Mouse (Mus musculus) forebrain, embryonic 12.5 days (tissue): ENCODE measurements around the gene Gcnt7. TPM values are rescaled to one million over a fixed set of nuclear protein-coding genes. Genes with fewer than 3 reads are reported as not detected.

ENCODE experiments used
- ATAC-seq: fragments of 200-750 bp; cut with Nextera tagmentation; 2 replicates; pipeline ENCODE4 v1.8.0; 2017; ENCODE audit warnings: moderate TSS enrichment; ENCODE audit not compliant: low FRiP score
- H3K27ac ChIP-seq: fragments of 300-500 bp; sonication (generic); 2 replicates; pipeline ENCODE4 v1.5.1; 2016; ENCODE audit warnings: mild to moderate bottlenecking
- H3K27me3 ChIP-seq: fragments of 300-500 bp; sonication (generic); 2 replicates; pipeline ENCODE4 v1.6.1; 2016; ENCODE audit warnings: mild to moderate bottlenecking
- H3K36me3 ChIP-seq: fragments of 300-500 bp; sonication (generic); replicated peaks from 2 replicates; pipeline ENCODE4 v1.6.1; 2016; ENCODE audit warnings: mild to moderate bottlenecking
- H3K4me1 ChIP-seq: fragments of 300-500 bp; sonication (generic); 2 replicates; pipeline ENCODE4 v1.6.1; 2016
- H3K4me2 ChIP-seq: fragments of 300-500 bp; sonication (generic); 2 replicates; pipeline ENCODE4 v1.6.1; 2016; ENCODE audit warnings: mild to moderate bottlenecking, moderate library complexity
- H3K4me3 ChIP-seq: fragments of 300-500 bp; sonication (generic); replicated peaks from 2 replicates; pipeline ENCODE4 v1.5.1; 2016; ENCODE audit warnings: mild to moderate bottlenecking
- H3K9ac ChIP-seq: fragments of 300-500 bp; sonication (generic); 2 replicates; pipeline ENCODE4 v1.6.1; 2016; ENCODE audit warnings: mild to moderate bottlenecking
- H3K9me3 ChIP-seq: fragments of 300-500 bp; sonication (generic); 2 replicates; pipeline ENCODE4 v1.6.1; 2016
- WGBS: fragments of 180-500 bp; shearing (Covaris S2); methylation state at CpG from one replicate; pipeline ENCODE4 v1.1.7; 2016; 5-methylcytosine and 5-hydroxymethylcytosine counted together
- polyA plus RNA-seq: library from polyadenylated mRNA; unstranded; fragments of >200 nt; fragmentation: Nextera tagmentation; extraction: Ambion mirVana; gene quantifications from 2 replicates; pipeline ENCODE4 v1.2.1, GENCODE M21; 2016

Gcnt7 gene
- polyA plus RNA-seq, 1 experiment from 2014 or later, result 2.2 TPM

DNA sequence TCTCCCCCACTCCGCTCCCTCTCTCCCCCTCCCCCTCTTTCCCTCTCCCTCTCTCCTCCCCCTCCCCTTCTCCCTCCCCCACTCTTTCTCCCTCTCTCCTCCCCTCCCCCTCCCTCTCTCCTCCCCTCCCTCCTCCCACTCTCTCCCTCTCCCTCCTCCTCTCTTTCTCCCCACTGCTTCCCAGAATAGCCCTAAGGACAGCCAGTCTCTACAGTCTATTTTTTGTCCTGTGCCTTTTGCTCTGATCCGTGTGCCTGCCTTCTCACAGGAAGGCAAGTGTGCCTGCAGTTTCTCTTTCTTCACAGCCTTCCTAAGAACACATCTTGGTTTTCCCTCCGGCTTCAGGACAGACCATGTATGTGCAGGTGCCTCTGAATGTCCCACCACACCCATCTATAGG is 19.0 kb upstream of the Gcnt7 start:
- peaks cover 7% of the 10 kb centered on the region; the same call in 1 of the 2 replicates for H3K27me3 ChIP-seq
- no peak overlapping the region for H3K9ac ChIP-seq
- H3K9me3 ChIP-seq, result no peaks in the 10 kb centered on the region
- no peak overlapping the region for H3K4me2 ChIP-seq
- no peaks in the 10 kb centered on the region for H3K36me3 ChIP-seq
- 0 out of 2 replicates have a peak, but pooled peaks have one; percentile 9 for ATAC-seq
- H3K4me1 ChIP-seq, result peaks cover 4% of the 10 kb centered on the region; the same call in 1 of the 2 replicates
- no peak overlapping the region for H3K27ac ChIP-seq
- 33% methylated on average over 3 of the region's 3 CpGs for WGBS
- no peak overlapping the region for H3K4me3 ChIP-seq

DNA sequence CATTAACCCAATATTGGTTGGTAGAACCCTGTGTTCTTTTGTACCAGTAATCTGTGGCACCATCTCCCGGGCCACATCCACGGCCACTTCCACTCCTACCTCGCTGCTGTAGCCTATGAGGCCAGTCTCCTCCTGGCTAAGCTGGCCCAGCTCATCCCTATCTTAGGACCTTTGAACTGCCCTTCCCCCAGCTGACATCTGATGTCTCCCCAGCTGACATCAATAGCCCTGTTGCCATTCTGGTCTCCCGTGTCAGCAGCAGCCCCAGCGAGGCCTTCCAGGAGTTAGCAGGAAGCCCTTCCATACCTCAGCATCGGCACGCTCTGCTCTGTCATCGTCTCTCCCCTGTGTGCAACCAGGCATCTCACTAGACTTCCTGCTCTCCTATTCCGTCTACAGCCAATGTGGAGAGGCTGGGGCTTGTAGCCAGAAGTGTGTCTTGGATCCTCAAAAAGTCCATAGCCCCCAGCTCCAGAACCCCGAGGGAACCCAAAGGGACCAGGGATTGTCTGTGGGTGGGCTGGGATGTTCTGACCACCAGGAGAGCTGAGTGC is 18.4 kb upstream of the Gcnt7 start:
- WGBS, result 40% methylated on average over 10 of the region's 10 CpGs
- no peak for ATAC-seq

DNA sequence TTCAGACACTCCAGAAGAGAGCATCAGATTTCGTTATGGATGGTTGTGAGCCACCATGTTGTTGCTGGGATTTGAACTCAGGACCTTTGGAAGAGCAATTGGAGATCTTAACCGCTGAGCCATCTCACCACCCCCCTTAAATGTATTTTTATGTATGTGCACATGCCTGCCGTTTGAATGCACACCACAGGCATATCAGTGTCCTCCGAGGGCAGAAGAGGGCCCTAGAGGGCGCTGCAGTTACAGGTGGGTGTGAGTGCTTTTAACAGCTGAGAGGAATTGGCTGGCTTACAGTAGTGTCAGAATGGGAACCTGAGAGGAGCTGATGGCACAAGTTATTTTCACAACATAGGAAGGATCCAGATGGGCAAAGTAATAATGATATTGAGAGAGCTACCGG is 16.6 kb upstream of the Gcnt7 start:
- Histone ChIP-seq H3K27ac (no peak overlapping the region), H3K9me3 (no peaks in the 10 kb centered on the region), H3K4me1 (peaks cover 4% of the 10 kb centered on the region; the same call in 1 of the 2 replicates), H3K4me3 (no peak overlapping the region), H3K4me2 (no peak overlapping the region), H3K27me3 (peaks cover 7% of the 10 kb centered on the region; the same call in 1 of the 2 replicates), H3K9ac (no peak overlapping the region), H3K36me3 (peaks cover 1% of the 10 kb centered on the region; the same call in 1 of the 2 replicates)
- ATAC-seq, result no peak
- WGBS, result 30% methylated on average over 6 of the region's 6 CpGs

More for the DNA sequence above, 18.4 kb upstream of the Gcnt7 start:
- no peak overlapping the region for H3K4me2 ChIP-seq
- H3K27me3 ChIP-seq, result peaks cover 7% of the 10 kb centered on the region; the same call in 1 of the 2 replicates
- H3K4me3 ChIP-seq, result no peak overlapping the region
- H3K9me3 ChIP-seq, result no peaks in the 10 kb centered on the region
- H3K36me3 ChIP-seq, result no peaks in the 10 kb centered on the region
- peaks cover 4% of the 10 kb centered on the region; the same call in 1 of the 2 replicates for H3K4me1 ChIP-seq
- H3K27ac ChIP-seq, result no peak overlapping the region
- no peak overlapping the region for H3K9ac ChIP-seq

DNA sequence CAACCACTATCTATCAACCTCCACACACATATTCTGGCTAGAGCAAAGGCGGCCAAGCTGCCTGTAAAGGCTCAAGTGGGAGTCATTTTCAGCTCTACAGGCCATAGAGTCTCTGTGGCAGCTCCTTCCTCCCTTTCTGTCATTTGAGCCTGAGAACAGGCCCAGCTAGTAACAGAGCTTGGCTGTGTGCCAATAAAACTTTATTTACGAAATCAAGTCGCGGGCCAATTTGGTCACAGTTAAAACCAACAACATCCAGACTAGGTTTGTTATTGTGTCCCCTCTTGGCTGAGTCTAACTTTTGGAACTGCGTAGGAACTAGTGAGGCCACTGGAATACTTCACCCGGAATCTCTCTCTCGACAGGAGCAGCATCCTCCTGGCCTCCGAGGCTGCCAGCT is 15.2 kb upstream of the Gcnt7 start:
- ATAC-seq, result no peak
- H3K9me3 ChIP-seq, result no peaks in the 10 kb centered on the region
- WGBS, result 78% methylated on average over 8 of the region's 8 CpGs
- H3K27me3 ChIP-seq, result peaks cover 7% of the 10 kb centered on the region; the same call in 1 of the 2 replicates
- peaks cover 15% of the 10 kb centered on the region for H3K36me3 ChIP-seq
- no peak overlapping the region for H3K4me2 ChIP-seq
- no peak overlapping the region for H3K4me3 ChIP-seq
- peaks cover 10% of the 10 kb centered on the region; the same call in 1 of the 2 replicates for H3K4me1 ChIP-seq
- no peak overlapping the region for H3K9ac ChIP-seq
- H3K27ac ChIP-seq, result no peak overlapping the region

DNA sequence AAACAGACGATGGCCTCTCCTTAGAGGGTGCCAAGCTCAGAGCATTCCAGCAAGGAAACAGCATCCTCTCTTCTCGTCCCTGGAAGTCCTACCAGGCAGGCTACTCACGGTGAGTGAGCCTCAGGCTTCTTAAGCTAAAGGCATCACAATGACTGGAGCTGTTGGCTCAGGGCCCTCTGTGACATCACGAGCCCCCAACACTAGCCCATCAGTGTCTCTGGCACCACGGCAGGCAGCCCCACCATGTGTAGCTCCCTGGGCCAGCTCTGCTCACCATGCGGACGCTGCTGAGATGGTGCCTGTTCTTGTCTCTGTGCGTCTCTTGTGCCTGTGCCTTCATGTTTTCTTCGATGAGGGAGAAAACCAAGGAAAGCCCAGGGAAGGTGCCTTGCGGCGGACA is 13.9 kb upstream of the Gcnt7 start, which contains the start of gene Fam209:
Fam209 (plus strand) TSS at position 203 of the 400 bp plus-strand sequence.
- H3K36me3 ChIP-seq, result peaks cover 22% of the 10 kb centered on the region
- whole genome bisulfite sequencing, result 89% methylated on average over 11 of the region's 11 CpGs
- H3K4me3 ChIP-seq, result no peak within 1 kb of the TSS
- no peak within 1 kb of the TSS for H3K27ac ChIP-seq
- ATAC-seq, result no peak
- H3K9ac ChIP-seq, result no peak within 1 kb of the TSS
- no peak within 1 kb of the TSS for H3K4me2 ChIP-seq
- H3K4me1 ChIP-seq, result peaks cover 17% of the 10 kb centered on the region; the same call in 1 of the 2 replicates
- peaks cover 7% of the 10 kb centered on the region; the same call in 1 of the 2 replicates for H3K27me3 ChIP-seq
- no peaks in the 10 kb centered on the region for H3K9me3 ChIP-seq

DNA sequence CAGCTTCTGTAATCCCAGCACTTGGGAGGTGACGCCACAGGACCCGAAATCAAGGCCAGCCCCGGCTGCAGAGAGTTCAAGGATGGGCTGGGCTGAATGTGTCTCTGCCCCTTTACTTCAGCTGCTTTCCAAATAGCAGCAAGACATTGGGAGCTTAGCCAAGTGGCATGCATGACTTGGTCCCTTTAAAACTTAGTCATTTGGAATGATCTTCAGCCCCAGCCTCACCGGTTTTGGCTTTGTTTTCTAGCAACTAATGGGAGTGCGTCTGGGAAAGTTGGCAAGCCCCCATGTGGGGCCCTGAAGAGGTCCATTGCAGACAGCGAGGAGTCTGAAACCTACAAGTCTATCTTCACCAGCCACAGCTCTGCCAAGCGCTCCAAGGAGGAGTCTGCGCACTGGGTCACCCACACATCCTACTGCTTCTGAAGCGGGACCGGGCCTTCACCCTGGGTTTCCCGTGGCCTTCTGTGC is 10.0 kb upstream of the Gcnt7 start:
- Histone ChIP-seq H3K36me3 (peaks cover 57% of the 10 kb centered on the region), H3K9ac (no peak overlapping the region), H3K4me1 (peaks cover 18% of the 10 kb centered on the region; the same call in 1 of the 2 replicates), H3K27me3 (no peaks in the 10 kb centered on the region), H3K27ac (peak overlapping the region; percentile 74), H3K4me2 (no peak overlapping the region), H3K9me3 (no peaks in the 10 kb centered on the region), H3K4me3 (no peak overlapping the region)
- peak; percentile 78; the same call in 1 of the 2 replicates for ATAC-seq
- WGBS, result 51% methylated on average over 11 of the region's 11 CpGs

DNA sequence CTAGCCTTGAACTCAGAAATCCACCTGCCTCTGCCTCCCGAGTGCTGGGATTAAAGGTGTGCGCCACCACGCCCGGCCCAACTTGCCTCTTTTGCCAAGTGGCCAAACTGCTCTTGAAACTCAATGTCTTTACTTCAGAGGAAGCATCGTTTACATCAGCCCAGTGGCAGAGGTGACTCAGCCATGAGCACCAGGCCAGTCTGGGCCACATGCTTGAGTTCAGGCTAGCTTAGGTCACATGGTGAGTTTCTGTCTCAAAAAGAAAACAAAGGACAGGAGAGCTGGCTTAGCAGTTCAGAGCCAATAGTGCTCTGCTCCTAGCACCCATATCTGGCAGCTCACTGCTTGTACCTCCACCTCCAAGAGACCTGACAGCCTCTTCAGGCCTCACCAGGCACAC is 8.8 kb upstream of the Gcnt7 start:
- 88% methylated on average over 5 of the region's 5 CpGs for WGBS
- ATAC-seq, result no peak
- 0 out of 2 replicates have a peak overlapping the region, but pooled peaks have one; percentile 82 for H3K27ac ChIP-seq
- H3K4me3 ChIP-seq, result no peak overlapping the region
- H3K9me3 ChIP-seq, result no peaks in the 10 kb centered on the region
- H3K4me2 ChIP-seq, result no peak overlapping the region
- peaks cover 63% of the 10 kb centered on the region for H3K36me3 ChIP-seq
- no peaks in the 10 kb centered on the region for H3K27me3 ChIP-seq
- H3K4me1 ChIP-seq, result peaks cover 17% of the 10 kb centered on the region; the same call in 1 of the 2 replicates
- no peak overlapping the region for H3K9ac ChIP-seq

DNA sequence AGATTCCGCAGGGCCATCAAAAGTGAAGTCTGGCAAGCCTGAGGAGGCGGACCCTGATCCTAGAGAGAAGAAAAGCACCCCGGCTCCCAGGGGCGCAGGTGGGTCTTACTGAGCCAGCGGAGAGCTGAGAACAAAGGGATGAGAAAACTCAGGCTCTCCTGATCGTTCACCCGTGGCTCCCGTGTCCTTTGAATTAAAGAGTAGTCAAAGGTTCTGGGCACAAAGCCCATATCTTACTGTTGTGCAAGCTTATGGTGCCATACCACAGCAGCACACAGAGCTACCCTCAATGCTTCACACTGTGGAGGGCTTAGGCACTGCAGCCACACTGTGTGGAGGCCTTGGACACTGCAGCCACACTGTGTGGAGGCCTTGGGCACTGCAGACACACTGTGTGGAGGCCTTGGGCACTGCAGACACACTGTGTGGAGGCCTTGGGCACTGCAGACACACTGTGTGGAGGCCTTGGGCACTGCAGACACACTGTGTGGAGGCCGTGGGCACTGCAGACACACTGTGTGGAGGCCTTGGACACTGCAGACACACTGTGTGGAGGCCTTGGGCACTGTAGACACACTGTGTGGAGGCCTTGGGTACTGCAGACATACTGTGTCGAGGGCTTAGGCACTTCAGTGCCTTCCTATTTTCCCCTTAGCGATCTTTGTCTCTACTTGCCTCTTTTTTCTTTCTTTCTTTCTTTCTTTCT is 8.2 kb upstream of the Gcnt7 start:
- Histone ChIP-seq H3K4me3 (no peak overlapping the region), H3K27me3 (no peaks in the 10 kb centered on the region), H3K4me1 (peaks cover 17% of the 10 kb centered on the region; the same call in 1 of the 2 replicates), H3K36me3 (peaks cover 63% of the 10 kb centered on the region), H3K9ac (no peak overlapping the region), H3K27ac (no peak overlapping the region), H3K9me3 (no peaks in the 10 kb centered on the region), H3K4me2 (no peak overlapping the region)
- WGBS, result 85% methylated on average over 11 of the region's 11 CpGs
- ATAC-seq, result no peak

DNA sequence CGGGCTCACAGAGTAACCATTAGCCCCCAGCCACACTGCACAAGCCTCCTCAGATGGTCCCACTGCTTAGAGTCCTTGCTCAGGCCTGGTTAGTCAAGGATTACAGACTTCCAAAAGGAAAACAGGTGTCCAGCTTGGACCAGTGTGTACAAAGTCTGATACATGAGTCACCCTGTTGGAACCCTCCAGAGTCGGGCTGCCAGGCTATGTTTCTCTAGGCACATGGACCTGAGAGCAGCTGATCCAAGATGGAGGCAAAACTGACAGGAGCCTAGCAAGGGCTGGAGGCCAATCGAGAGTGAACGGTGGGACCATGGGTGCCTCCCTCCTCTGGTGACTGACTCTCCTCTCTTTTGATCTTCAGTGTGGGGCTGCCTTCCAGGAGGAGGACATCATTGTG is 4.4 kb upstream of the Gcnt7 start:
- no peaks in the 10 kb centered on the region for H3K27me3 ChIP-seq
- no peak overlapping the region for H3K9ac ChIP-seq
- H3K4me3 ChIP-seq, result no peak overlapping the region
- WGBS, result 94% methylated on average over 4 of the region's 4 CpGs
- H3K27ac ChIP-seq, result no peak overlapping the region
- ATAC-seq, result no peak
- H3K4me1 ChIP-seq, result peaks cover 5% of the 10 kb centered on the region; the same call in 1 of the 2 replicates
- no peaks in the 10 kb centered on the region for H3K9me3 ChIP-seq
- H3K4me2 ChIP-seq, result no peak overlapping the region
- H3K36me3 ChIP-seq, result peaks cover 55% of the 10 kb centered on the region

DNA sequence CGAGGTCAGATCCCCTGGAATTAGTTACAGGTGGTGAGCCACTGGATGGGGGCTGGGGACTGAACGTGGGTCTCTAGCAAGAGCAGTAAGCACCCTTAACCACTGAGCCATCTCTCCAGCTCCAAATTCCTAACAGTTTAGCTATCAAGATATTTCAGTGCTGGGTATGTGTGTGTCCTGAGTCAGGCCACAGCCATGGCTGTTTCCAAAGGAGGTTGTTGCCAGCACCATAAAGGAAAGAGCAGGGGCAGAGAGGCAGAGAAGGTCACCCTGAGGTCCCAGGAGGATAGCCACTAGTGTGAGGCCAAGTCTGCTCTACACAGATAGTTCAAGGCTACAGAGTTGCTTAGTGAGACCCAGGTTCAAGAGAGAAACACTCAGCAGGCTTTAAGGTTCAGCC is 2.3 kb upstream of the Gcnt7 start:
- H3K36me3 ChIP-seq, result peaks cover 48% of the 10 kb centered on the region
- 92% methylated on average over 2 of the region's 2 CpGs for WGBS

DNA sequence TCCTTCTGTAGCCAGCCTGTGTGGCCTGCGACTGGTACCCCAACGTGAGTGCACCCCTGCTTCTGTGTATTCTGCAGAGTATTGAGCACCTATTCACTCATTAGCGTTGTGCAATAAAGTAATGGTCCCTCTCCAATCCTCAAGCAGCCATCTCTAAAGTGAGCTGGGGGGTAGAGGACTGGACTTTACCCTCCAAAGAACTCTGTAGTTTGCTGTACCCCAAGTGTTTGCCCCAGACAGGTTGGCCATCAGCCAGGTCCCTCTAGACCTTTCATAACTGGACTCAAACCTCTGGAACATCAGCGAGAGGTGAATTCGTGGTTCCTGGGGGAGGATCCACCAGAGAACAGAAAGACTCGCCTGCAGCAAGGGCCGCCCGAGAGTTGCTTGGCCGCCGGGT is 5.9 kb downstream of the Gcnt7 start:
- 96% methylated on average over 10 of the region's 10 CpGs for WGBS
- H3K27ac ChIP-seq, result no peak overlapping the region
- H3K9ac ChIP-seq, result no peak overlapping the region
- ATAC-seq, result no peak
- H3K9me3 ChIP-seq, result no peaks in the 10 kb centered on the region
- H3K27me3 ChIP-seq, result no peaks in the 10 kb centered on the region
- H3K36me3 ChIP-seq, result peaks cover 69% of the 10 kb centered on the region
- H3K4me1 ChIP-seq, result no peaks in the 10 kb centered on the region
- H3K4me3 ChIP-seq, result no peak overlapping the region
- no peak overlapping the region for H3K4me2 ChIP-seq

More for the DNA sequence above, 2.3 kb upstream of the Gcnt7 start:
- Histone ChIP-seq H3K4me2 (no peak overlapping the region), H3K4me3 (no peak overlapping the region), H3K27ac (no peak overlapping the region), H3K27me3 (no peaks in the 10 kb centered on the region), H3K9ac (no peak overlapping the region), H3K4me1 (peaks cover 4% of the 10 kb centered on the region; the same call in 1 of the 2 replicates), H3K9me3 (no peaks in the 10 kb centered on the region)
- no peak for ATAC-seq

DNA sequence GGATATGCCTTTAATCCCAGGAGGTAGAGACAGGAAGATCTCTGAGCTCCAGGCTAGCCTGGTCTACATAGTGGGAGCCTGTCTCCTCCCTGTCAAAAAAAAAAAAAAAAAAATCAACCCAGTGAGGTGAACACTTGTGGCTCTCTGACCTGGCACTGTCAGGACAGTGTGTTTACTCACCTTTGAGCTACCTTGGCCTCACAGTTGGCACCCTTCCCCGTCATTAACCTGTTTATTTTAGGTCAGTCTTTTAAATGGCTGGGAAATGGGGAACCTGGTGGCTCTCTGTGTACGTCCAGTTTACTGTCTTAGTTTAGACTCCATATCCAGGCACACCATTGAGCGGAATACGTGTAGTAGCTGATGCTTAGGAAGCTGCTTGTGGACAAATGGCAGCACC is 6.4 kb downstream of the Gcnt7 start:
- 96% methylated on average over 4 of the region's 4 CpGs for WGBS
- H3K4me2 ChIP-seq, result no peak overlapping the region
- H3K27ac ChIP-seq, result no peak overlapping the region
- H3K27me3 ChIP-seq, result no peaks in the 10 kb centered on the region
- H3K4me3 ChIP-seq, result no peak overlapping the region
- H3K9me3 ChIP-seq, result no peaks in the 10 kb centered on the region
- no peak for ATAC-seq
- no peak overlapping the region for H3K9ac ChIP-seq
- peaks cover 70% of the 10 kb centered on the region for H3K36me3 ChIP-seq
- H3K4me1 ChIP-seq, result no peaks in the 10 kb centered on the region
